Mouse (Mus musculus): ENCODE measurements at regions not wholly inside any gene's neighbourhood (a gene's known extent, or its start where the extent isn't known, plus 50 kb on each side); places are given as distances from the start of the nearest gene placed in this dataset.
A peak's percentile ranks its signal among the peaks of the same experiment; 100 is the strongest.

DNA sequence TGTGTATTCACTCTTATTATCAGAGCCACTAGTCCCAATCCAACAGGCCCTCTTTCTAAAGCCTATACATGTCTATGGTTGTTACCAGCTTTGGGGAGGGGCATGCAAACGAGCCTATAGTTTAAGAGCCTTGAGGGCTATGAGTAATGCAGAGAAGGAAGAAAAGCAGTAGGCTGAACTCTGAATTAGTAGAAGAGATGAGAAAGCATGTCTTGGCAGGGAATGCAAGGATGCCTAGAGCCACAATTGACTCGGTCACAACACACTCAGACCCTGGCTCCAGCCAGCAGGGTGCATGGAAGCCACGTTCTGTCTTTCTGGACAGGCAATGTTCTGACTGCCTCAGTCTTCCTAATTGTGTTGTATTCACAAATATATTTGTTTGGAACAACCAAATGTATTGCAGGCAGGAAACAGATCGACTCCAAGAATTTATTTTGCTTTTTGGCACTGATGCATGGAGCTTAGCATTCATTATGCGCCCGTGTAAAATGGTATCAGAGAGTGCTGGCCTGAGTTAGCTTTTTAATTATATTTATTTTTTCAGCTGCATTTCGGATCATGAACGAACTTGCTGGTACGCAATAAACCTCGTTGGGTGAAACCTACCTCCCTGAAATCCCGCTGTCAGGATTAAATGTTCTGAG is 110.2 kb downstream of the Rybp start:
- whole genome bisulfite sequencing = 70% methylated on average over 11 of the region's 11 CpGs
- no peak overlapping the region for H3K27ac ChIP-seq
- H3K4me2 ChIP-seq (replicated peaks) = no peak overlapping the region
- peaks cover 7% of the 10 kb centered on the region for H3K27me3 ChIP-seq
- H3K4me3 ChIP-seq = no peak overlapping the region
- H3K4me1 ChIP-seq = no peaks in the 10 kb centered on the region
- no peak for ATAC-seq (ENCODE audit: insufficient number of reproducible peaks, insufficient read depth, low FRiP score, low TSS enrichment)
- no peaks in the 10 kb centered on the region for H3K36me3 ChIP-seq
- no peak overlapping the region for H3K9ac ChIP-seq
- no peaks in the 10 kb centered on the region for H3K9me3 ChIP-seq

DNA sequence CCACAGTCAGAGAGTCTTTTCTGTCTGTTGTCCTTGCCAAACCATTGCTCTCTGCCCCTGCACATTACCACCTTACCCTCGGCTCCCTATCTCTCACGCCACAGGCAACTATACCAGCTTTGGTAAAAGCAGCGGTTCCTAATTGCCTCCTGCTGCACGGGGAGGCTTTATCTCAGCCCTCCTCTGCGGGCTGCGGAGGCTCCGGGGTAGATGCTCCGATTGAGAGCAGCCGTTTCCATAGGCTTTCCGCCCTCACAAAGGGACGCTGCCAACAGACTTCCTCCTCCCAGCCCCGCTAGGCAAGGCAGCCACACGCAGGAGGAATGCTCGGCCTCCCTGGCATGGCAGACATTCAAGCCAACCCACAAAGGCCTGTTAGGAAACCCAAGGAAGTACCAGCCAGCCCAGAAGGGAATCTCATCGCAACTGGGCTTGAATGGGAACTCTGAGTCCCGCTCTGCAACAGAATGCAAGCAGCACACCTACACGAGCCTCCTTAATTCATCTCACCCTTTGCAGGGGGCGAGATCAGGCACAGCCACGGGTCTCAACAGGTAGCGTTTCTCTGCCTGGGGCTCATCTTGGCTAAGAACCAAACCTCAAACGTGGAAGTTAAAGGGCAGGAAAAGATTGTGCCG is 116.5 kb downstream of the Rybp start:
- H3K4me1 ChIP-seq = peaks cover 11% of the 10 kb centered on the region
- H3K36me3 ChIP-seq = no peaks in the 10 kb centered on the region
- H3K4me2 ChIP-seq (replicated peaks) = peak overlapping the region; percentile 47
- peak overlapping the region; percentile 12; the same call in 1 of the 2 replicates for H3K4me3 ChIP-seq
- peaks cover 11% of the 10 kb centered on the region for H3K27me3 ChIP-seq
- H3K9ac ChIP-seq = no peak overlapping the region
- H3K27ac ChIP-seq = peak overlapping the region; percentile 46
- no peaks in the 10 kb centered on the region for H3K9me3 ChIP-seq
- 5% methylated on average over 22 of the region's 22 CpGs for WGBS
- no peak for ATAC-seq (ENCODE audit: insufficient number of reproducible peaks, insufficient read depth, low FRiP score, low TSS enrichment)

DNA sequence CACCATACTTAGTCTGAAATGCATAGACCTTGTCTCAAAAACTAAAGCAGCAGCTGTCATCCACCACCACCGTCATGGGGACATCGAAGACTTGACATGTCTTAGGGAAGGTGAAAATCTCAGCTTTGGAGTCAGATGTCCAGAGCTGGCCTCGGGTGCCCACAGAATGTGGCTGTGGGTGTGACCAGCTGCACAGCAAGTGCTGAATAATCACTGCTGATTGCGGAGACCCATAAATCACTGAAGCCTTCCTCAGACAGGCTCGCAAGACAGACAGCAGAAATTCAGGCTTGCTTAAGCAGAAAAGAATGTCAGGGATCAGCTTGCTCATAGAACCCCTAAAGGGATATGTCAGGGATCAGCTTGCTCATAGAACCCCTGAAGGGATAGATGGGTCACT is 120.0 kb downstream of the Rybp start:
- WGBS = 65% methylated on average over 5 of the region's 5 CpGs
- no peak for ATAC-seq (ENCODE audit: insufficient number of reproducible peaks, insufficient read depth, low FRiP score, low TSS enrichment)
- peaks cover 6% of the 10 kb centered on the region for H3K27me3 ChIP-seq
- H3K36me3 ChIP-seq = no peaks in the 10 kb centered on the region
- no peak overlapping the region for H3K9ac ChIP-seq
- H3K9me3 ChIP-seq = no peaks in the 10 kb centered on the region
- H3K4me2 ChIP-seq (replicated peaks) = no peak overlapping the region
- H3K4me3 ChIP-seq = no peak overlapping the region
- H3K27ac ChIP-seq = no peak overlapping the region
- peaks cover 26% of the 10 kb centered on the region for H3K4me1 ChIP-seq

DNA sequence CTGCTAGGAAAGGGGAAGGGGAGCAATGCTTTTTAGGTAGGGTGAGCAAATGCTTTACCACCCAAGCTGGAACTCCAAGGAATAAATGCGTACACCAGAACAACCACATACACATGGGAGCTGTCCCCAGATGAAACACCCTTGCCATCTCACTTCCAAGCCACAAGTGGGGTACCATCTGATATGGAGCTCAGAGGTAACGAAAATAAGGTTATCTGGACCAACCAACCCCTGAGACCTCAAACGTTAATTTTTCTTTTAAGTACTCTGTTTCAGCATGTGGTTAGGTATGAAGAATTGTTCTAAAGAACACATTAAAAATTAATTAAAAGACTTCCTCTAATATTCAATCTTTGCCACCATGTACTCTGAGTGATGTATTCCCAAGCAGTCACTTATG is 121.5 kb downstream of the Rybp start:
- 88% methylated on average over 3 of the region's 3 CpGs for WGBS
- H3K4me3 ChIP-seq = no peak overlapping the region
- no peaks in the 10 kb centered on the region for H3K36me3 ChIP-seq
- ATAC-seq (ENCODE audit: insufficient number of reproducible peaks, insufficient read depth, low FRiP score, low TSS enrichment) = no peak
- no peaks in the 10 kb centered on the region for H3K9me3 ChIP-seq
- H3K27me3 ChIP-seq = 0 out of 2 replicates have a peak, but pooled peaks cover 5% of the 10 kb centered on the region
- peaks cover 24% of the 10 kb centered on the region for H3K4me1 ChIP-seq
- no peak overlapping the region for H3K9ac ChIP-seq
- H3K4me2 ChIP-seq (replicated peaks) = no peak overlapping the region
- no peak overlapping the region for H3K27ac ChIP-seq

DNA sequence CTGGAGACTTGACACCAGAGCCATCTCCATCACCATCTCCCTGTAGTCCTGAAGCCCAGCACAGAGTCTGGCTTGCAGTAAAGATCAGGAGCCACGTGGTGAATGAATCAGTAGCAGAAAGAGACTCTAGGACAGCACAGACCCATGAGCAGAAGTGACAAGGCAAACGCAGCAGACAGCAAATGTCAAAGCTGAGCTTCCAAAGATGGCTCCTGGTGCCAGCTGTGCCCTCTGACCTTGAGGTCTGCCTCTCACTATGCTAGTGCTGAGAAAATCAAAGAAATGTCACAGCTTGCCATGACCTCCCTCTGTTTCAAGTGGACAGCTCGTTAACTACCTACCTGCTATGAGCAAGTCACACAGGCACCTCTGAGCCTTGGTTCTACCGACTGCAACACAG is 123.1 kb downstream of the Rybp start:
- no peak for ATAC-seq (ENCODE audit: insufficient number of reproducible peaks, insufficient read depth, low FRiP score, low TSS enrichment)
- Histone ChIP-seq H3K27ac (no peak overlapping the region), H3K4me1 (peaks cover 28% of the 10 kb centered on the region), H3K27me3 (0 out of 2 replicates have a peak, but pooled peaks cover 5% of the 10 kb centered on the region), H3K9ac (no peak overlapping the region), H3K36me3 (no peaks in the 10 kb centered on the region), H3K4me3 (no peak overlapping the region), H3K9me3 (no peaks in the 10 kb centered on the region), H3K4me2 (replicated peaks) (no peak overlapping the region)
- 28% methylated on average over 4 of the region's 4 CpGs for WGBS

DNA sequence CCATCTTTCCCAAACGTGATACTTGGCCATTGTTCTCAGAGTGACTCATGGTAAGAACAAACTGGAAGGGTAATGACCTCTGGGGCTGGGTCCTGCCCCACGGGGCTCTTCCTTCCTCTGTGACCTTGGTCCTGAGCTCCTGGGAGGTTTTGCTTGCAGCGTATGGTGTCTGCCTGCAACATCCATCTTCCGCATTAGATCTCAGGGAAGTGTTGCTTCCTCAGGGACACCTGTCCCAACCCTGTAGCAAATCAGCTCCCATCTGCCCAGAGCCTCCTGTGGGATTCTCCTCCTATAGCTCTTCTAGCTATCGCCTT is 123.5 kb downstream of the Rybp start:
- Histone ChIP-seq H3K27ac (no peak overlapping the region), H3K9ac (no peak overlapping the region), H3K9me3 (no peaks in the 10 kb centered on the region), H3K4me2 (replicated peaks) (no peak overlapping the region; the same call in 1 of the 2 replicates), H3K27me3 (0 out of 2 replicates have a peak, but pooled peaks cover 5% of the 10 kb centered on the region), H3K36me3 (no peaks in the 10 kb centered on the region), H3K4me3 (no peak overlapping the region), H3K4me1 (peaks cover 32% of the 10 kb centered on the region)
- 45% methylated on average over 5 of the region's 5 CpGs for WGBS
- ATAC-seq (ENCODE audit: insufficient number of reproducible peaks, insufficient read depth, low FRiP score, low TSS enrichment) = no peak

DNA sequence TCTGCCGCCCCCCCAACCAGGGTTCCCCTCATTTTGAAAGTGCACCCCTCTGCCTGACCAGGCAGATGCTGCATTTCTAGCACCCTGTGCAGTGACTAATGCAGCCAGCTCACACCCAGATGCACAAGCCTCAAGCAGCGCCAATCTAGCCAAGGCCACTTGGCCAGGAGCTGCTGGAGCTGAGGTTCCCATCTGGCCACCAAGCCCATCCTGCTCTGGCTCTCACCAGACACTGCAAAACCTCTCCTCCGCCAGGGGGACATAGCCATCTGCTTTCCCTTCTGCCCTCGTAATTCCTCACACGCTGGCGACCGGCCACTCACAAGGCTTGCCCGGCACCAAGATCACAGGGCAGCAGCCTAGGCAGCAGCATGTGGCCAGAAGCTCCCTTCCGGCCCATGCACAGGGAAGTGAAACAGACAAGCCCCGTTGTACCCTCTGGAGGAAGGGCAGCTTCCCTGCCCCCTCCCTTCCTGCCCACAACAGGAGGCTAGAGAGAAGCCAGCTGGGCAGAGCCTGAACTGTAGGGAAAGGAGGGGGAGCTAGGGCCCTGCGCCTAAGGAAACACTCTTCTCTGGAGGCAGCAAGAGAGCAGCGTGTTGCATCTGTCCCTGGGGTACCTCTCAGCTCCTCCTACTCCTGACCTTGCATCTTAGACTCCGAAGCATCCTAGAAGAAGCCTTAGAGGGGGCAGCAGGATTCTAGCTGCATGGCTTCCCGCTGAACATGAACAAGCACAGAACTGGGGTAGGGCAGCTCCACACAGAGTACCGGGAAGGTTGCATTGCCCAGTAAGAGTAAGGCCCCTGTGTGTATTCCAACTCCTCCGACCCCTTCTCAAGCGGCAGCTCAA is 124.1 kb downstream of the Rybp start:
- Histone ChIP-seq H3K4me3 (peak overlapping the region; percentile 2; the same call in 1 of the 2 replicates), H3K4me1 (peaks cover 34% of the 10 kb centered on the region), H3K4me2 (replicated peaks) (peak overlapping the region; percentile 44), H3K9ac (peak overlapping the region; percentile 2; the same call in 1 of the 2 replicates), H3K9me3 (no peaks in the 10 kb centered on the region), H3K27me3 (0 out of 2 replicates have a peak, but pooled peaks cover 5% of the 10 kb centered on the region), H3K27ac (0 out of 2 replicates have a peak overlapping the region, but pooled peaks have one; percentile 26), H3K36me3 (no peaks in the 10 kb centered on the region)
- ATAC-seq (ENCODE audit: insufficient number of reproducible peaks, insufficient read depth, low FRiP score, low TSS enrichment) = peak; percentile 66
- WGBS = 11% methylated on average over 17 of the region's 17 CpGs

DNA sequence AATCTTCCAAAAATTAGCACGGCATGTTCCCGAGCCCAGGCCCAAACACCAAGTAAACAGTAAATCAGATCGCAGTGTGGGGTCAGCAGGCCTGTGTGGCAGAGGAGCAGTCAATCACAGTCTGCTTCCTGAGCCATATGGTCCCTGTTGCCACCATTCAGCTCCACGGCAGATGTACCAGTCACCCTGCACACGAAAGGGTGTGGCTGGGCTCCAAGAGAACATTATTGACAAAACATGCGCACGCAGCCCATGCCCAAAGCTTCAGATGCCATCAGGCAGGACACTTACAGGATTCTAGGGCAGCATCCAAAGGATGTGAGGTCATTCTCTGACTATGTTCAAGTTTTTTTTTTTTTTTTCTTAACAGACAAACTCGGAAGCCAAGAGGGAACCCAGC is 126.6 kb downstream of the Rybp start:
- no peaks in the 10 kb centered on the region for H3K9me3 ChIP-seq
- WGBS = 65% methylated on average over 8 of the region's 8 CpGs
- no peak for ATAC-seq (ENCODE audit: insufficient number of reproducible peaks, insufficient read depth, low FRiP score, low TSS enrichment)
- 0 out of 2 replicates have a peak, but pooled peaks cover 5% of the 10 kb centered on the region for H3K27me3 ChIP-seq
- H3K4me3 ChIP-seq = no peak overlapping the region
- H3K36me3 ChIP-seq = no peaks in the 10 kb centered on the region
- no peak overlapping the region for H3K27ac ChIP-seq
- no peak overlapping the region for H3K9ac ChIP-seq
- peaks cover 47% of the 10 kb centered on the region for H3K4me1 ChIP-seq
- H3K4me2 ChIP-seq (replicated peaks) = no peak overlapping the region

DNA sequence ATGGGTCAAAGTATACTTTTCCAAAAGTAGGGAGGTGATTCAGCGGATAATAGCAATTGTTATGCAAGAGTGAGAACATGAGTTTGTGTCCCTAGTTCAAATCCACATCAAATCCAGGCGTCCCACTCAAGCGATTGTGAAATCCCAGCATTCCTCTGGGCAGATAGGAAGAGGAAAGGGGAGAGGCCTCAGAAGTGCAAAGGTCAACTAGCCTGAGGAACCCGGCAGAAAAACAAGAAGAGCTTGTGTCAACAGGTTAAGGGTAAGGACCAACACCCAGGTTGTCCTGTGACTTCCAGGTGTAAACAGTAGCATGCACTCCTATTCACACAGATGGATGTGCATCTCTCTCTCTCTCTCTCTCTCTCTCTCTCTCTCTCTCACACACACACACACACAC is 127.5 kb downstream of the Rybp start:
- 0 out of 2 replicates have a peak, but pooled peaks cover 5% of the 10 kb centered on the region for H3K27me3 ChIP-seq
- no peaks in the 10 kb centered on the region for H3K9me3 ChIP-seq
- H3K9ac ChIP-seq = no peak overlapping the region
- WGBS = 42% methylated on average over 4 of the region's 4 CpGs
- H3K36me3 ChIP-seq = no peaks in the 10 kb centered on the region
- peaks cover 51% of the 10 kb centered on the region for H3K4me1 ChIP-seq
- no peak overlapping the region for H3K4me2 ChIP-seq (replicated peaks)
- H3K4me3 ChIP-seq = no peak overlapping the region
- no peak overlapping the region for H3K27ac ChIP-seq
- no peak for ATAC-seq (ENCODE audit: insufficient number of reproducible peaks, insufficient read depth, low FRiP score, low TSS enrichment)

DNA sequence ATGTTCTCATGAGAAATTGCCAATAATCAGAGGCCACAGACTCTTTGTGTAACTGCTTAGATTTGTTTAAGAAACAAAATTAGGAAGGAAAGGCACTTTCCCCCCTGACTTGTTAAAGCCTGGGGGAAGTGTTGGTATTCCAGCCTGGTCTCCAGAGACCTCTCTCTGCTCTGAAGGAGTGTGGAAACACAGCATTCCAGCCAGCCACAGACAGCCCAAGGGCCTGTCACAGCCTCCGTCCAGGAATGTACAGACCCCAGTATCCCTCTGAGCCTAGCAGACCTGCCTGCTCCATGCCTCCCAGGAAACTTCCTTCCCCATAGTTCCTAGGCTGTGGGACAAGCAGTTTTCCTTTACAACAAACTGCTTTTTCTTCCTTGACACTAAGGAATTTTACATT is 128.0 kb downstream of the Rybp start:
- Histone ChIP-seq H3K9ac (no peak overlapping the region), H3K4me1 (peaks cover 51% of the 10 kb centered on the region), H3K27ac (0 out of 2 replicates have a peak overlapping the region, but pooled peaks have one; percentile 65), H3K27me3 (0 out of 2 replicates have a peak, but pooled peaks cover 5% of the 10 kb centered on the region), H3K4me3 (no peak overlapping the region), H3K36me3 (no peaks in the 10 kb centered on the region), H3K9me3 (no peaks in the 10 kb centered on the region), H3K4me2 (replicated peaks) (no peak overlapping the region)
- ATAC-seq (ENCODE audit: insufficient number of reproducible peaks, insufficient read depth, low FRiP score, low TSS enrichment) = no peak
- 0% methylated on average over 1 of the region's 1 CpGs for WGBS

DNA sequence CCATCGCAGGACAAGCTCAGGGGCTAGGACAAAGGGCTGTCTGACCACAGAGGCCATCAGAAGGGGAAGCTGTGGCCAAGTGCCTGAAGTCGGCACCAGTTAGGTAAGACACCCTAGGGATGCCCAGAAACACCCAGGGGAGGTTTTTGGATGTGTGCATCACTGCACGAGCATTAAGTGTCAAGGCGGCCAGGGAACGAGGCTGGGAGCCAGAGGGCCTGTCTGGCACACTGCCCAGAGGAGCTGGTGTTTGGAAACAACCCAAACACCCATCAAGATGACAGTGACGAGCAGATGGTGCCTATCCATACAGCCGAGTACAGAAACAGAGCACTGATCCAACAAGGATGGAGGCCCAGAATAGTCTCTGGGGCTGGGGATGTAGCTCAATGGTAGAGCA is 130.0 kb downstream of the Rybp start:
- Histone ChIP-seq H3K36me3 (no peaks in the 10 kb centered on the region), H3K9me3 (no peaks in the 10 kb centered on the region), H3K4me2 (replicated peaks) (no peak overlapping the region), H3K4me1 (peaks cover 35% of the 10 kb centered on the region), H3K27me3 (0 out of 2 replicates have a peak, but pooled peaks cover 5% of the 10 kb centered on the region), H3K4me3 (no peak overlapping the region), H3K27ac (no peak overlapping the region), H3K9ac (no peak overlapping the region)
- 47% methylated on average over 7 of the region's 7 CpGs for WGBS
- peak; percentile 68; the same call in 1 of the 2 replicates for ATAC-seq (ENCODE audit: insufficient number of reproducible peaks, insufficient read depth, low FRiP score, low TSS enrichment)
